Mouse (Mus musculus) myocyte (in vitro differentiated cells): Measurements from ENCODE around the gene Gm45618. TPM values are rescaled to one million over a fixed set of nuclear protein-coding genes. Genes with fewer than 3 reads are reported as not detected.
"Not testable (repeated sequence)": the region's sequence is repeated elsewhere in the genome, so short reads cannot be mapped to it uniquely, and the experiment has no call there.

Experiments used
- H3K27me3 ChIP-seq: one replicate; pipeline ENCODE4 v1.6.1; 2011; ENCODE audit not compliant: control insufficient read depth, insufficient read depth, insufficient read length
- H3K36me3 ChIP-seq: one replicate; pipeline ENCODE4 v1.6.1; 2011; ENCODE audit not compliant: control insufficient read depth, insufficient read depth
- H3K4me2 ChIP-seq: one replicate; pipeline ENCODE4 v1.6.1; 2011; ENCODE audit warnings: low read depth, control low read depth
- H3K4me3 ChIP-seq: one replicate; pipeline ENCODE4 v1.5.1; 2011; ENCODE audit warnings: mild to moderate bottlenecking, control low read depth, moderate library complexity
- H3K79me2 ChIP-seq: one replicate; pipeline ENCODE4 v1.6.1; 2011; ENCODE audit not compliant: control insufficient read depth, insufficient read depth
- H3ac ChIP-seq: one replicate; pipeline ENCODE4 v1.6.1; 2011; ENCODE audit not compliant: control insufficient read depth, insufficient read length
- CEBPB ChIP-seq: IDR thresholded peaks from 2 replicates; pipeline ENCODE4 v1.6.1; 2011; ENCODE audit warnings: mild to moderate bottlenecking, moderate library complexity; ENCODE audit not compliant: poor library complexity, insufficient read depth, severe bottlenecking
- E2F4 ChIP-seq: IDR thresholded peaks from one replicate; pipeline ENCODE4 v1.6.1; 2011; ENCODE audit warnings: mild to moderate bottlenecking, control low read depth, moderate library complexity; ENCODE audit not compliant: insufficient read depth
- MAX ChIP-seq: IDR thresholded peaks from one replicate; pipeline ENCODE4 v1.6.1; 2011; ENCODE audit warnings: low read depth, mild to moderate bottlenecking, control low read depth
- MYOD1 ChIP-seq, 3 experiments: IDR thresholded peaks; one replicate each; pipeline ENCODE4 v1.6.1; 2011; ENCODE audit warnings: control low read depth in 2 of 3, low read depth in 2 of 3, mild to moderate bottlenecking in 2 of 3, moderate library complexity in 1 of 3; ENCODE audit not compliant: insufficient read length in 2 of 3, control insufficient read depth in 1 of 3
- MYOG ChIP-seq, 3 experiments: IDR thresholded peaks; one replicate each; pipeline ENCODE4 v1.6.1; 2011; ENCODE audit warnings: control low read depth in 2 of 3, low read depth in 2 of 3, mild to moderate bottlenecking in 2 of 3; ENCODE audit not compliant: insufficient read length in 2 of 3, control insufficient read depth in 1 of 3, insufficient read depth in 1 of 3
- POLR2A ChIP-seq: IDR thresholded peaks from one replicate; pipeline ENCODE4 v1.6.1; 2011; ENCODE audit warnings: low read depth, mild to moderate bottlenecking, control low read depth, moderate library complexity; ENCODE audit not compliant: insufficient read length
- POLR2AphosphoS2 ChIP-seq: IDR thresholded peaks from one replicate; pipeline ENCODE4 v1.6.1; 2011; ENCODE audit warnings: low read depth, control low read depth; ENCODE audit not compliant: insufficient read length
- REST ChIP-seq: IDR thresholded peaks from one replicate; pipeline ENCODE4 v1.6.1; 2011; ENCODE audit warnings: mild to moderate bottlenecking, control low read depth, moderate library complexity; ENCODE audit not compliant: insufficient read depth, insufficient read length
- SRF ChIP-seq: IDR thresholded peaks from one replicate; pipeline ENCODE4 v1.6.1; 2011; ENCODE audit warnings: low read depth; ENCODE audit not compliant: control insufficient read depth, insufficient read length
- TCF12 ChIP-seq: IDR thresholded peaks from one replicate; pipeline ENCODE4 v1.6.1; 2011; ENCODE audit warnings: mild to moderate bottlenecking, control low read depth; ENCODE audit not compliant: poor library complexity, insufficient read depth, severe bottlenecking
- TCF3 ChIP-seq: IDR thresholded peaks from one replicate; pipeline ENCODE4 v1.6.1; 2011; ENCODE audit warnings: low read depth, control low read depth; ENCODE audit not compliant: insufficient read length
- USF1 ChIP-seq: IDR thresholded peaks from one replicate; pipeline ENCODE4 v1.6.1; 2011; ENCODE audit warnings: low read depth, mild to moderate bottlenecking, control low read depth, moderate library complexity
- polyA plus RNA-seq: library from polyadenylated mRNA; unstranded; fragments of >200 nt; fragmentation: generic; extraction: Trizol; gene quantifications from one replicate; pipeline ENCODE4 v1.2.1, GENCODE M21; 2012; ENCODE audit warnings: missing spikeins

Gm45618 gene
- polyA plus RNA-seq, 1 experiment, result not detected

- no peaks in the 10 kb centered on the region for H3K79me2 ChIP-seq
- no peaks in the 10 kb centered on the region for H3K36me3 ChIP-seq
- no peak overlapping the region for H3ac ChIP-seq
- TF ChIP-seq USF1, result no peak
- TF ChIP-seq TCF3, result no peak
- TF ChIP-seq MYOD1 (IDR thresholded peaks at IDR 0.05; ENCODE audit: control insufficient read depth in 1 of 3, insufficient read length in 2 of 3, low read depth in 2 of 3), result no peak
- TF ChIP-seq POLR2A, result no peak
- TF ChIP-seq MYOG (IDR thresholded peaks at IDR 0.05; ENCODE audit: control insufficient read depth in 1 of 3, insufficient read depth in 1 of 3, insufficient read length in 2 of 3, low read depth in 2 of 3), result no peak
- TF ChIP-seq CEBPB, result no peak
- TF ChIP-seq MAX, result no peak
- TF ChIP-seq SRF, result no peak
- TF ChIP-seq E2F4, result no peak
- no peak for TF ChIP-seq REST
- no peak for TF ChIP-seq TCF12
- TF ChIP-seq POLR2AphosphoS2, result no peak
- no peak overlapping the region for H3K4me3 ChIP-seq
- no peak overlapping the region for H3K4me2 ChIP-seq
- H3K27me3 ChIP-seq, result no peaks in the 10 kb centered on the region
These were observed 20.2 kb upstream of the Gm45618 start for GRCm38 (mm10) chr7:142140696-142141095.

GRCm38 (mm10) chr7:142135934-142136333 is 15.4 kb upstream of the Gm45618 start, which contains the start of gene Gm39115:
Gm39115 (minus strand) TSS chr7:142136034.
- not testable (repeated sequence) for H3ac ChIP-seq, H3K79me2 ChIP-seq, H3K4me2 ChIP-seq, H3K36me3 ChIP-seq, H3K4me3 ChIP-seq
- peaks cover 14% of the 10 kb centered on the region for H3K27me3 ChIP-seq

GRCm38 (mm10) chr7:142134206-142134995 is 13.9 kb upstream of the Gm45618 start:
- H3K4me2 ChIP-seq, result no peak overlapping the region
- TF ChIP-seq TCF12 (no peak), REST (no peak), USF1 (no peak), TCF3 (no peak), E2F4 (no peak), MYOD1 (IDR thresholded peaks at IDR 0.05; ENCODE audit: control insufficient read depth in 1 of 3, insufficient read length in 2 of 3, low read depth in 2 of 3) (no peak), SRF (no peak), MYOG (IDR thresholded peaks at IDR 0.05; ENCODE audit: control insufficient read depth in 1 of 3, insufficient read depth in 1 of 3, insufficient read length in 2 of 3, low read depth in 2 of 3) (no peak), POLR2AphosphoS2 (no peak), MAX (no peak), POLR2A (no peak), CEBPB (no peak)
- H3ac ChIP-seq, result no peak overlapping the region

GRCm38 (mm10) chr7:142128843-142129242 is 8.3 kb upstream of the Gm45618 start:
- Histone ChIP-seq H3ac (no peak overlapping the region), H3K4me3 (no peak overlapping the region), H3K36me3 (no peaks in the 10 kb centered on the region), H3K4me2 (no peak overlapping the region), H3K79me2 (no peaks in the 10 kb centered on the region), H3K27me3 (peaks cover 40% of the 10 kb centered on the region)
- TF ChIP-seq CEBPB (no peak), MYOG (IDR thresholded peaks at IDR 0.05; ENCODE audit: control insufficient read depth in 1 of 3, insufficient read depth in 1 of 3, insufficient read length in 2 of 3, low read depth in 2 of 3) (no peak), MYOD1 (IDR thresholded peaks at IDR 0.05; ENCODE audit: control insufficient read depth in 1 of 3, insufficient read length in 2 of 3, low read depth in 2 of 3) (no peak)

More at GRCm38 (mm10) chr7:142134206-142134995, 13.9 kb upstream of the Gm45618 start:
- Histone ChIP-seq H3K27me3 (peaks cover 14% of the 10 kb centered on the region), H3K36me3 (no peaks in the 10 kb centered on the region), H3K79me2 (no peaks in the 10 kb centered on the region), H3K4me3 (no peak overlapping the region)

- Histone ChIP-seq H3K4me2 (no peak overlapping the region), H3ac (no peak overlapping the region), H3K36me3 (no peaks in the 10 kb centered on the region), H3K27me3 (peaks cover 32% of the 10 kb centered on the region), H3K4me3 (no peak overlapping the region), H3K79me2 (no peaks in the 10 kb centered on the region)
- no peak for TF ChIP-seq POLR2AphosphoS2
- TF ChIP-seq TCF12, result no peak
- no peak for TF ChIP-seq TCF3
- no peak for TF ChIP-seq SRF
- TF ChIP-seq CEBPB, result no peak
- no peak for TF ChIP-seq MYOG (IDR thresholded peaks at IDR 0.05; ENCODE audit: control insufficient read depth in 1 of 3, insufficient read depth in 1 of 3, insufficient read length in 2 of 3, low read depth in 2 of 3)
- TF ChIP-seq USF1, result no peak
- no peak for TF ChIP-seq REST
- TF ChIP-seq MYOD1 (IDR thresholded peaks at IDR 0.05; ENCODE audit: control insufficient read depth in 1 of 3, insufficient read length in 2 of 3, low read depth in 2 of 3), result no peak
- TF ChIP-seq MAX, result no peak
- TF ChIP-seq E2F4, result no peak
These were observed 897 bp downstream of the Gm45618 start for GRCm38 (mm10) chr7:142119632-142120031.
